Mouse (Mus musculus) ES-Bruce4 (cell line): ENCODE data around the gene Uso1. TPM values are rescaled to one million over a fixed set of nuclear protein-coding genes. Genes with fewer than 3 reads are reported as not detected.

Source experiments
- H3K27ac ChIP-seq: 2 replicates; pipeline ENCODE4 v1.5.1; 2012; ENCODE audit warnings: low read length, inconsistent platforms; ENCODE audit not compliant: insufficient read depth
- H3K27me3 ChIP-seq: 2 replicates; pipeline ENCODE4 v1.6.1; 2012; ENCODE audit warnings: mild to moderate bottlenecking, low read length, inconsistent platforms; ENCODE audit not compliant: control insufficient read depth, poor library complexity, insufficient read depth, severe bottlenecking
- H3K36me3 ChIP-seq: 2 replicates; pipeline ENCODE4 v1.6.1; 2012; ENCODE audit warnings: inconsistent platforms, mild to moderate bottlenecking, low read length, moderate library complexity; ENCODE audit not compliant: control insufficient read depth, poor library complexity, insufficient read depth, severe bottlenecking
- H3K4me1 ChIP-seq: one replicate; pipeline ENCODE4 v1.8.1; 2011; ENCODE audit warnings: low read length; ENCODE audit not compliant: control insufficient read depth, insufficient read depth
- H3K4me3 ChIP-seq: 2 replicates; pipeline ENCODE4 v1.5.1; 2011; ENCODE audit warnings: low read depth, mild to moderate bottlenecking, low read length
- H3K9ac ChIP-seq: 2 replicates; pipeline ENCODE4 v1.6.1; 2012; ENCODE audit warnings: low read depth, mild to moderate bottlenecking, inconsistent platforms; ENCODE audit not compliant: poor library complexity, severe bottlenecking
- H3K9me3 ChIP-seq: replicated peaks from 2 replicates; pipeline ENCODE4 v1.6.1; 2012; ENCODE audit warnings: mild to moderate bottlenecking, low read length, inconsistent platforms; ENCODE audit not compliant: control insufficient read depth, poor library complexity, insufficient read depth, severe bottlenecking
- CTCF ChIP-seq: IDR thresholded peaks from one replicate; pipeline ENCODE4 v1.8.1; 2011; ENCODE audit warnings: low read depth, low read length
- EP300 ChIP-seq: IDR thresholded peaks from 2 replicates; pipeline ENCODE4 v1.6.1; 2011; ENCODE audit warnings: low read depth, low read length; ENCODE audit not compliant: insufficient read depth
- POLR2A ChIP-seq: IDR thresholded peaks from one replicate; pipeline ENCODE4 v1.8.1; 2011; ENCODE audit warnings: low read length; ENCODE audit not compliant: insufficient read depth
- polyA plus RNA-seq: library from polyadenylated mRNA; stranded (reverse); fragments of >200 nt; gene quantifications from 2 replicates; pipeline ENCODE4 v1.2.4, GENCODE M21; 2011; ENCODE audit warnings: low read depth; ENCODE audit not compliant: missing spikeins, insufficient read depth, insufficient read length

Uso1 gene
- 66.0 and 72.8 TPM in 2 replicates for polyA plus RNA-seq

DNA sequence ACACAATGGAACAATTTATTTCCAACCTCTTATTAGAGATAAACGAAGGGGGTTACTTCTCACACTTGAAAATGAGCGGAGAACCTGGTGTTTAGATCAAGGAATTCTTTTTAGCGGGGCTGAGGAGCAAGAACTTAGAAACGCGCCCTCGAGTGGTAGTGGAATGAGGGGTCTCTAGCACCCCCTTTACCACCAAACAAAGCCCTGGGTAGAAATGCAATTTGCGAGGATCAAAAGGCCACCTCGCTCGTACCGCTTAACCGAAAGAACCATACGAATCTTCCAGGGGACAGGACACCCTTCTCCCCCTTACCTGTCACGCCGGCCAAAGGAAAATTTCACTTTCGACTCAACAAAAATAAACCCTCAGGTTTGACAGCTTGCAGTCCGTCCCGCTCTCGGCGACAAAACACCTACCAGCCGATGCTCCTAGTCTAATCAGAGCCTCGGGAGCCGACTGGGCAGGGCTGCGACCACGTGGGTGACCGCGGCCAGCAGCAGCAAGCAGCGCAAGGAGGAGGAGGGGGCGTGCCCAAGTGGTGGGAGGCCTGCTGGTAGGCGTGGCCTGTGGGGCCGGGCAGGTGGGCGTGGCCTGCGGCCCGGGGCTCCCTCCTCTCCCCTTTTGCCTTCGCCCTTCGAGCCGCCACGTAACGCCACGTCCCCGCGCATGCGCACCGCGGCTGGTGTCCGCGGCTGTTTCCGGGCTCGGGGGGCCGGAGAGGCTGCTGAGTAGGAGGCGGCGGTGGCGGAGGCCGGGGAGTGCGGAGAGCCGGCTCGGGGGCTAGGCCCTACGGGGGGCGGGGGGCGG lies at the start of gene Uso1:
Uso1 (plus strand) TSS at position 700 of the 808 bp plus-strand sequence.
- H3K4me3 ChIP-seq, result peak within 1 kb of the TSS; percentile 100
- H3K27ac ChIP-seq, result no peak within 1 kb of the TSS

DNA sequence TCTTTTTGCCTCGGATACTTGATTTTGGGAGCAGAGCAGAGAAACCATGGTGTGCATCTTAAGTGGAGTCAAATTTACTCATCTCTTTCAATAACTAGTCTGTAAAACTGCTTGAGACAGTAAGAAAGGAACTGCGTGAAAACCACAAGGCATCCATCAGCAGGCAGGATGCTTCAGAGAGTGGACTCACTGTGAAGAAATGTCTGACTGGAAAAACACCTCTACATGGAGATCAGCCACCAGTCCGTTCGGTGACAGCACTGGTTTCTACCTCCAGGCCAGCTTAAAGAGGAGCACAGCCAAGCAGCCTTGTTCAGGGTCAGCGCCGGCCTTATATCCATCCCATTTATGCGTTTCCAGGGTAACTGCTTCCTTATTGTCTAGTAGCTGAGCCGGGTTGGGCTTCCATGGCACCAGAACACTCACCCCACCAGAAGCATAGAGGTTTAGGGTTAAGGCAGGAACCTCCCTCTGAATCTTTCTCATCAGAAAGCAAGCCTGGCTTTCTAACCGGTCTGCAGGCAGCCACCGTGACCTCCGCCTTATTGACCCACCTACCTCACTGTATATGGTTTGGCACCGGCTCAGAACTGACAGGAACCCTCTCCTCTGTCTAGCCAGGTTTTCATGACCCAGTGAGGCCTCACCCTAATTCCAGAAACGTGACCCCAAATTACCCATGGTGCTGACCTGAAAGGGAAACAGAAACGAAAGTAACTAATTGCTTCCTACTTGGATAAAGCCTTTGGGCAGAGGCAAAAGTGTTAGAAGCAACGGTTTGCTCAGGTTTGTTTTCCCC lies 44.3 kb upstream of the Uso1 start:
- H3K27ac ChIP-seq, result no peak overlapping the region
- no peak overlapping the region for H3K9ac ChIP-seq
- no peaks in the 10 kb centered on the region for H3K27me3 ChIP-seq
- H3K36me3 ChIP-seq, result no peaks in the 10 kb centered on the region
- H3K4me3 ChIP-seq, result no peak overlapping the region
- TF ChIP-seq CTCF (no peak), POLR2A (no peak), EP300 (no peak)
- no peaks in the 10 kb centered on the region for H3K9me3 ChIP-seq
- peaks cover 5% of the 10 kb centered on the region for H3K4me1 ChIP-seq

More for the DNA sequence above, at the start of gene Uso1:
- Histone ChIP-seq H3K27me3 (no peaks in the 10 kb centered on the region), H3K9ac (peak within 1 kb of the TSS; percentile 89), H3K36me3 (no peaks in the 10 kb centered on the region), H3K9me3 (no peaks in the 10 kb centered on the region), H3K4me1 (peaks cover 9% of the 10 kb centered on the region)
- peak; percentile 16 for TF ChIP-seq POLR2A
- TF ChIP-seq EP300, result 0 out of 2 replicates have a peak, but pooled peaks have one; percentile 10
- TF ChIP-seq CTCF, result no peak

GRCm38 (mm10) chr5:92094062-92094415 lies 43.7 kb upstream of the Uso1 start:
- no peaks in the 10 kb centered on the region for H3K36me3 ChIP-seq
- H3K4me3 ChIP-seq, result no peak overlapping the region
- H3K9me3 ChIP-seq, result no peaks in the 10 kb centered on the region
- no peak for TF ChIP-seq EP300
- TF ChIP-seq CTCF, result no peak
- no peak for TF ChIP-seq POLR2A
- H3K27ac ChIP-seq, result no peak overlapping the region
- H3K4me1 ChIP-seq, result peaks cover 5% of the 10 kb centered on the region
- no peak overlapping the region for H3K9ac ChIP-seq
- no peaks in the 10 kb centered on the region for H3K27me3 ChIP-seq

- Histone ChIP-seq H3K4me3 (no peak overlapping the region), H3K27ac (no peak overlapping the region)
Observed at GRCm38 (mm10) chr5:92096786-92097185, 41.0 kb upstream of the Uso1 start.

GRCm38 (mm10) chr5:92097779-92098178 lies 40.0 kb upstream of the Uso1 start:
- no peak for TF ChIP-seq EP300
- TF ChIP-seq CTCF, result no peak
- no peak for TF ChIP-seq POLR2A
- H3K9ac ChIP-seq, result peak overlapping the region; percentile 71
- no peaks in the 10 kb centered on the region for H3K36me3 ChIP-seq
- H3K4me3 ChIP-seq, result no peak overlapping the region; the same call in 1 of the 2 replicates
- peaks cover 11% of the 10 kb centered on the region for H3K4me1 ChIP-seq
- H3K27me3 ChIP-seq, result no peaks in the 10 kb centered on the region
- peak overlapping the region; percentile 71; the same call in 1 of the 2 replicates for H3K27ac ChIP-seq
- H3K9me3 ChIP-seq, result no peaks in the 10 kb centered on the region

More at GRCm38 (mm10) chr5:92096786-92097185, 41.0 kb upstream of the Uso1 start:
- Histone ChIP-seq H3K9ac (no peak overlapping the region), H3K36me3 (no peaks in the 10 kb centered on the region), H3K4me1 (peaks cover 7% of the 10 kb centered on the region), H3K9me3 (no peaks in the 10 kb centered on the region), H3K27me3 (no peaks in the 10 kb centered on the region)
- TF ChIP-seq CTCF, result no peak
- TF ChIP-seq POLR2A, result no peak
- TF ChIP-seq EP300, result no peak
